Mouse (Mus musculus) small intestine, adult 2 months (tissue): Measurements from ENCODE around the gene Baiap2.

Source experiments
- CTCF ChIP-seq: fragments of 200-500 bp; IDR thresholded peaks from 2 replicates; pipeline ENCODE4 v1.5.1; 2012; ENCODE audit warnings: low read depth, mild to moderate bottlenecking, control low read depth, inconsistent platforms, low read length, moderate library complexity, mixed read lengths; ENCODE audit not compliant: insufficient replicate concordance, insufficient read length; ENCODE audit errors: extremely low read depth
- POLR2A ChIP-seq: fragments of 200-500 bp; IDR thresholded peaks from 2 replicates; pipeline ENCODE4 v1.6.1; 2012; ENCODE audit warnings: low read depth, mild to moderate bottlenecking, control low read depth, inconsistent platforms, low read length, moderate library complexity

DNA sequence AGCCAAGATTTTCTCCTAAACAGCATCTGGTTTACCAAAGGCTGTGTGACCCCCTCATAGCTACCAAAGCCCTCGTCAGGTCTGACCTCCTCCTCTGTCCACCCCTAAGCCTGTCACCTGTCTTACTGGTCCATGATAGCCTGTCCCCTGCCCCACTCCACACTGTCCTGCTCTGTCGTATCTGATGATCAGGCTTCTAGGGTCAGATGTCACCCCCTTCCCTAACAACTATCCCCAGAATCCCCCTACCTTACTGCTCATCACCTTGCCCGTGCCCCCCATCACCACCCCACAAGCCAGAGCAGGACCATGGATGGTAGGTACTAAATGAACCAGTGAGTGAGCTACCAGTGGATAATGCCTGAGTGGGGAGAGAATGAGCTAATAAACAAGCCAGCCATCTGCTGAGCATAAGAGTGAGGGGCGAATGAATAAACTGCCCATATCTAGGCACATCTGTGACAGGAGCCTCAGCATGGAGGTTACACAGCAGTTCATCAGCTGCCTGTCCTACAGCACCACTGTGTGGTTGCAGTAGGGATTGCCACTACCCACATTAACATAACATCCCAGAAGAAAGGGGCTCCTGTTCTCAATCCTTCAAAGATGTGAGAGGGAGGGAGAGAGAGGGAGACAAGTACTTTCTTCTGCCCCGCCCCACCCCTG, 37.8 kb upstream of the Baiap2 start:
- peak; percentile 68; the same call in 1 of the 2 replicates for TF ChIP-seq CTCF
- no peak for TF ChIP-seq POLR2A
